Mouse (Mus musculus): ENCODE results near the gene Pgm1.

- TF ChIP-seq MAX (IDR thresholded peaks at IDR 0.05; ENCODE audit: low read depth), result no peak
- no peak for TF ChIP-seq USF1 (IDR thresholded peaks at IDR 0.05; ENCODE audit: low read depth)
- no peak for TF ChIP-seq E2F4 (IDR thresholded peaks at IDR 0.05; ENCODE audit: insufficient read depth)
- TF ChIP-seq MYOD1 (IDR thresholded peaks at IDR 0.05; ENCODE audit: control insufficient read depth in 1 of 3, insufficient read length in 2 of 3, low read depth in 2 of 3), result no peak
- TF ChIP-seq POLR2A (IDR thresholded peaks at IDR 0.05; ENCODE audit: insufficient read length, low read depth), result no peak
- TF ChIP-seq POLR2AphosphoS2 (IDR thresholded peaks at IDR 0.05; ENCODE audit: insufficient read length, low read depth), result no peak
Observed at GRCm38 (mm10) chr4:100007721-100008120, 78.5 kb downstream of the Pgm1 start.
